Mouse (Mus musculus): Measurements from ENCODE around the gene Stx8. TPM values are rescaled to one million over a fixed set of nuclear protein-coding genes. Genes with fewer than 3 reads are reported as not detected.
A peak's percentile ranks its signal among the peaks of the same experiment; 100 is the strongest.

The Stx8 gene
- polyA plus RNA-seq (2015; fragmentation: Nextera tagmentation; extraction: Ambion mirVana), result 52.3 and 58.7 TPM in 2 replicates

- Histone ChIP-seq H3K9ac (ENCODE audit: low read length) (peak within 1 kb of the TSS; percentile 83), H3K4me2 (ENCODE audit: low read depth, low read length) (peak within 1 kb of the TSS; percentile 92), H3K27ac (ENCODE audit: low read length) (peak within 1 kb of the TSS; percentile 19), H3K27me3 (ENCODE audit: control insufficient read depth, insufficient read depth, low read length) (no peaks in the 10 kb centered on the region), H3K4me3 (ENCODE audit: low read length) (peak within 1 kb of the TSS; percentile 76), H3K4me1 (ENCODE audit: control insufficient read depth, insufficient read depth, low read length) (peaks cover 17% of the 10 kb centered on the region), H3K36me3 (ENCODE audit: control insufficient read depth, insufficient read depth) (peaks cover 9% of the 10 kb centered on the region), H3K9me3 (replicated peaks; ENCODE audit: control insufficient read depth, low read length) (no peaks in the 10 kb centered on the region)
- WGBS, result under 1% methylated on average over 28 of the region's 28 CpGs
- ATAC-seq (replicated peaks; ENCODE audit: extremely low read depth, insufficient read depth, low FRiP score), result peak; percentile 82
Measured at GRCm38 (mm10) chr11:67965905-67966878, at the start of gene Stx8. Gene Stx8, plus strand, starts transcription at chr11:67966193.

GRCm38 (mm10) chr11:67917126-67917525 is 48.9 kb upstream of the Stx8 start:
- Histone ChIP-seq H3K36me3 (ENCODE audit: control insufficient read depth, insufficient read depth) (no peaks in the 10 kb centered on the region), H3K4me2 (ENCODE audit: low read depth, low read length) (no peak overlapping the region), H3K9me3 (replicated peaks; ENCODE audit: control insufficient read depth, low read length) (no peaks in the 10 kb centered on the region), H3K9ac (ENCODE audit: low read length) (no peak overlapping the region), H3K27me3 (ENCODE audit: control insufficient read depth, insufficient read depth, low read length) (peaks cover 8% of the 10 kb centered on the region), H3K4me1 (ENCODE audit: control insufficient read depth, insufficient read depth, low read length) (no peaks in the 10 kb centered on the region; the same call in 1 of the 2 replicates), H3K27ac (ENCODE audit: low read length) (no peak overlapping the region), H3K4me3 (ENCODE audit: low read length) (no peak overlapping the region)
- 68% methylated on average over 3 of the region's 3 CpGs for WGBS
- no peak for ATAC-seq (replicated peaks; ENCODE audit: extremely low read depth, insufficient read depth, low FRiP score)

GRCm38 (mm10) chr11:67919593-67919992 is 46.4 kb upstream of the Stx8 start:
- no peak overlapping the region for H3K27ac ChIP-seq (ENCODE audit: low read length)

GRCm38 (mm10) chr11:67920226-67920960 is 45.6 kb upstream of the Stx8 start:
- WGBS, result 37% methylated on average over 9 of the region's 9 CpGs
- no peaks in the 10 kb centered on the region for H3K36me3 ChIP-seq (ENCODE audit: control insufficient read depth, insufficient read depth)
- ATAC-seq (replicated peaks; ENCODE audit: extremely low read depth, insufficient read depth, low FRiP score), result no peak
- peak overlapping the region; percentile 100 for H3K4me2 ChIP-seq (ENCODE audit: low read depth, low read length)
- peaks cover 3% of the 10 kb centered on the region for H3K4me1 ChIP-seq (ENCODE audit: control insufficient read depth, insufficient read depth, low read length)
- H3K27me3 ChIP-seq (ENCODE audit: control insufficient read depth, insufficient read depth, low read length), result peaks cover 8% of the 10 kb centered on the region
- H3K27ac ChIP-seq (ENCODE audit: low read length), result no peak overlapping the region
- no peak overlapping the region for H3K9ac ChIP-seq (ENCODE audit: low read length)
- H3K9me3 ChIP-seq (replicated peaks; ENCODE audit: control insufficient read depth, low read length), result no peaks in the 10 kb centered on the region
- H3K4me3 ChIP-seq (ENCODE audit: low read length), result peak overlapping the region; percentile 82; the same call in 1 of the 2 replicates

More at GRCm38 (mm10) chr11:67919593-67919992, 46.4 kb upstream of the Stx8 start:
- H3K9me3 ChIP-seq (replicated peaks; ENCODE audit: control insufficient read depth, low read length), result no peaks in the 10 kb centered on the region
- ATAC-seq (replicated peaks; ENCODE audit: extremely low read depth, insufficient read depth, low FRiP score), result no peak
- no peak overlapping the region for H3K4me3 ChIP-seq (ENCODE audit: low read length)
- H3K4me1 ChIP-seq (ENCODE audit: control insufficient read depth, insufficient read depth, low read length), result peaks cover 3% of the 10 kb centered on the region
- no peak overlapping the region for H3K4me2 ChIP-seq (ENCODE audit: low read depth, low read length)
- 53% methylated on average over 5 of the region's 5 CpGs for WGBS
- H3K27me3 ChIP-seq (ENCODE audit: control insufficient read depth, insufficient read depth, low read length), result peaks cover 8% of the 10 kb centered on the region
- H3K9ac ChIP-seq (ENCODE audit: low read length), result no peak overlapping the region
- H3K36me3 ChIP-seq (ENCODE audit: control insufficient read depth, insufficient read depth), result no peaks in the 10 kb centered on the region

GRCm38 (mm10) chr11:67921091-67921826 is 44.7 kb upstream of the Stx8 start:
- H3K9me3 ChIP-seq (replicated peaks; ENCODE audit: control insufficient read depth, low read length), result no peaks in the 10 kb centered on the region
- peak overlapping the region; percentile 81 for H3K9ac ChIP-seq (ENCODE audit: low read length)
- peak overlapping the region; percentile 82 for H3K4me3 ChIP-seq (ENCODE audit: low read length)
- 4% methylated on average over 47 of the region's 47 CpGs for WGBS
- H3K36me3 ChIP-seq (ENCODE audit: control insufficient read depth, insufficient read depth), result no peaks in the 10 kb centered on the region
- H3K4me2 ChIP-seq (ENCODE audit: low read depth, low read length), result peak overlapping the region; percentile 100
- peaks cover 8% of the 10 kb centered on the region for H3K27me3 ChIP-seq (ENCODE audit: control insufficient read depth, insufficient read depth, low read length)
- peaks cover 3% of the 10 kb centered on the region for H3K4me1 ChIP-seq (ENCODE audit: control insufficient read depth, insufficient read depth, low read length)
- H3K27ac ChIP-seq (ENCODE audit: low read length), result peak overlapping the region; percentile 69
- peak; percentile 54; the same call in 1 of the 2 replicates for ATAC-seq (replicated peaks; ENCODE audit: extremely low read depth, insufficient read depth, low FRiP score)

GRCm38 (mm10) chr11:67921827-67922754 is 43.9 kb upstream of the Stx8 start, which contains the start of gene Usp43:
Gene Usp43, minus strand, starts transcription at chr11:67922153.
- Histone ChIP-seq H3K4me1 (ENCODE audit: control insufficient read depth, insufficient read depth, low read length) (peaks cover 7% of the 10 kb centered on the region), H3K4me2 (ENCODE audit: low read depth, low read length) (peak within 1 kb of the TSS; percentile 100), H3K4me3 (ENCODE audit: low read length) (peak within 1 kb of the TSS; percentile 82), H3K27ac (ENCODE audit: low read length) (peak within 1 kb of the TSS; percentile 72), H3K9me3 (replicated peaks; ENCODE audit: control insufficient read depth, low read length) (no peaks in the 10 kb centered on the region), H3K27me3 (ENCODE audit: control insufficient read depth, insufficient read depth, low read length) (peaks cover 8% of the 10 kb centered on the region), H3K36me3 (ENCODE audit: control insufficient read depth, insufficient read depth) (no peaks in the 10 kb centered on the region), H3K9ac (ENCODE audit: low read length) (peak within 1 kb of the TSS; percentile 81)
- under 1% methylated on average over 64 of the region's 80 CpGs for WGBS
- peak; percentile 76 for ATAC-seq (replicated peaks; ENCODE audit: extremely low read depth, insufficient read depth, low FRiP score)

- Histone ChIP-seq H3K4me1 (ENCODE audit: control insufficient read depth, insufficient read depth, low read length) (peaks cover 7% of the 10 kb centered on the region), H3K9ac (ENCODE audit: low read length) (peak overlapping the region; percentile 81)
- ATAC-seq (replicated peaks; ENCODE audit: extremely low read depth, insufficient read depth, low FRiP score), result peak; percentile 78
Measured at GRCm38 (mm10) chr11:67922755-67923125, 43.3 kb upstream of the Stx8 start.

GRCm38 (mm10) chr11:67923720-67924119 is 42.3 kb upstream of the Stx8 start:
- no peak for ATAC-seq (replicated peaks; ENCODE audit: extremely low read depth, insufficient read depth, low FRiP score)
- Histone ChIP-seq H3K36me3 (ENCODE audit: control insufficient read depth, insufficient read depth) (no peaks in the 10 kb centered on the region), H3K9ac (ENCODE audit: low read length) (no peak overlapping the region), H3K9me3 (replicated peaks; ENCODE audit: control insufficient read depth, low read length) (no peaks in the 10 kb centered on the region), H3K27me3 (ENCODE audit: control insufficient read depth, insufficient read depth, low read length) (peaks cover 8% of the 10 kb centered on the region), H3K4me1 (ENCODE audit: control insufficient read depth, insufficient read depth, low read length) (peaks cover 7% of the 10 kb centered on the region), H3K4me2 (ENCODE audit: low read depth, low read length) (no peak overlapping the region), H3K4me3 (ENCODE audit: low read length) (no peak overlapping the region), H3K27ac (ENCODE audit: low read length) (no peak overlapping the region)
- 94% methylated on average over 5 of the region's 5 CpGs for whole genome bisulfite sequencing

More at GRCm38 (mm10) chr11:67922755-67923125, 43.3 kb upstream of the Stx8 start:
- WGBS, result under 1% methylated on average over 12 of the region's 12 CpGs
- peak overlapping the region; percentile 72 for H3K27ac ChIP-seq (ENCODE audit: low read length)
- peak overlapping the region; percentile 82 for H3K4me3 ChIP-seq (ENCODE audit: low read length)
- no peaks in the 10 kb centered on the region for H3K36me3 ChIP-seq (ENCODE audit: control insufficient read depth, insufficient read depth)
- no peaks in the 10 kb centered on the region for H3K9me3 ChIP-seq (replicated peaks; ENCODE audit: control insufficient read depth, low read length)
- peak overlapping the region; percentile 100 for H3K4me2 ChIP-seq (ENCODE audit: low read depth, low read length)
- H3K27me3 ChIP-seq (ENCODE audit: control insufficient read depth, insufficient read depth, low read length), result peaks cover 8% of the 10 kb centered on the region

Data from heart, embryonic 16.5 days (tissue).